Mouse (Mus musculus) neural tube, embryonic 13.5 days (tissue): ENCODE data around the gene Crebrf. TPM values are rescaled to one million over a fixed set of nuclear protein-coding genes. Genes with fewer than 3 reads are reported as not detected.

ENCODE experiments used
- ATAC-seq: fragments of 200-750 bp; cut with Nextera tagmentation; 2 replicates; pipeline ENCODE4 v1.8.0; 2017; ENCODE audit warnings: low read depth, mild to moderate bottlenecking, moderate TSS enrichment, moderate library complexity
- H3K27ac ChIP-seq: fragments of 300-500 bp; sonication (generic); replicated peaks from 2 replicates; pipeline ENCODE4 v1.5.1; 2015; ENCODE audit warnings: moderate library complexity, mild to moderate bottlenecking, inconsistent platforms
- H3K27me3 ChIP-seq: fragments of 300-500 bp; sonication (generic); 2 replicates; pipeline ENCODE4 v1.6.1; 2015; ENCODE audit warnings: mild to moderate bottlenecking, inconsistent platforms
- H3K36me3 ChIP-seq: fragments of 300-500 bp; sonication (generic); 2 replicates; pipeline ENCODE4 v1.6.1; 2015; ENCODE audit warnings: mild to moderate bottlenecking, inconsistent platforms
- H3K4me1 ChIP-seq: fragments of 300-500 bp; sonication (generic); replicated peaks from 2 replicates; pipeline ENCODE4 v1.6.1; 2015; ENCODE audit warnings: inconsistent platforms
- H3K4me2 ChIP-seq: fragments of 300-500 bp; sonication (generic); 2 replicates; pipeline ENCODE4 v1.6.1; 2015; ENCODE audit warnings: inconsistent platforms, mild to moderate bottlenecking, moderate library complexity
- H3K4me3 ChIP-seq: fragments of 300-500 bp; sonication (generic); 2 replicates; pipeline ENCODE4 v1.5.1; 2015; ENCODE audit warnings: mild to moderate bottlenecking, inconsistent platforms
- H3K9ac ChIP-seq: fragments of 300-500 bp; sonication (generic); 2 replicates; pipeline ENCODE4 v1.6.1; 2015; ENCODE audit warnings: moderate library complexity, mild to moderate bottlenecking, inconsistent platforms
- H3K9me3 ChIP-seq: fragments of 300-500 bp; sonication (generic); 2 replicates; pipeline ENCODE4 v1.6.1; 2016; ENCODE audit warnings: inconsistent platforms
- WGBS: fragments of 180-500 bp; shearing (Covaris S2); methylation state at CpG from one replicate; pipeline ENCODE4 v1.1.7; 2015; 5-methylcytosine and 5-hydroxymethylcytosine counted together
- polyA plus RNA-seq: library from polyadenylated mRNA; unstranded; fragments of >200 nt; fragmentation: Nextera tagmentation; extraction: Ambion mirVana; gene quantifications from 2 replicates; pipeline ENCODE4 v1.2.1, GENCODE M21; 2015

Crebrf gene
- polyA plus RNA-seq, 1 experiment from 2014 or later, result 9.9 TPM

DNA sequence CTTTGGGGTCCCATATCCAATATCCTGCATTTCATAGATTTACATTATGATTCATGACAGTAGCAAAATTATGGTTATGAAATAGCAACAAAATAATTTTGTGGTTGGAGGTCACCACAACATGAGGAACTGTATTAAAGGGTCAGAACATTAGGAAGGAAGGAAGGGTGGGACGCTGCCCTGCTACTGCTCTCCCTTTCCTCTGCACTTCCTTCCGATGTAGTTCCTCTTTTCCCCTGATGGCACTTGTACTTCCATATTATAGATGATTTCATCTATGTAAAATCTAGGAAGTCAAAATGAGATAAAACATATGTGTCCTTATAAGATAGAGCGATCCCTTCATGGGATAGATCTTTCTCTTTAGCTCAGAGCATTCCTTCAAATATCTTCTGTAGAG, 34.5 kb downstream of the Crebrf start:
- Histone ChIP-seq H3K9ac (no peak overlapping the region), H3K4me1 (no peaks in the 10 kb centered on the region), H3K36me3 (no peaks in the 10 kb centered on the region; the same call in 1 of the 2 replicates), H3K9me3 (no peaks in the 10 kb centered on the region), H3K27me3 (no peaks in the 10 kb centered on the region), H3K4me3 (no peak overlapping the region), H3K27ac (no peak overlapping the region), H3K4me2 (no peak overlapping the region)
- no peak for ATAC-seq
- 85% methylated on average over 3 of the region's 3 CpGs for WGBS

- 75% methylated on average over 1 of the region's 1 CpGs for WGBS
- no peaks in the 10 kb centered on the region; the same call in 1 of the 2 replicates for H3K36me3 ChIP-seq
- H3K9ac ChIP-seq, result no peak overlapping the region
- no peaks in the 10 kb centered on the region for H3K9me3 ChIP-seq
- no peaks in the 10 kb centered on the region for H3K27me3 ChIP-seq
- no peaks in the 10 kb centered on the region for H3K4me1 ChIP-seq
- no peak overlapping the region for H3K27ac ChIP-seq
- H3K4me3 ChIP-seq, result no peak overlapping the region
- H3K4me2 ChIP-seq, result no peak overlapping the region
- no peak for ATAC-seq
Measured at GRCm38 (mm10) chr17:26752297-26752696, 36.8 kb downstream of the Crebrf start.

DNA sequence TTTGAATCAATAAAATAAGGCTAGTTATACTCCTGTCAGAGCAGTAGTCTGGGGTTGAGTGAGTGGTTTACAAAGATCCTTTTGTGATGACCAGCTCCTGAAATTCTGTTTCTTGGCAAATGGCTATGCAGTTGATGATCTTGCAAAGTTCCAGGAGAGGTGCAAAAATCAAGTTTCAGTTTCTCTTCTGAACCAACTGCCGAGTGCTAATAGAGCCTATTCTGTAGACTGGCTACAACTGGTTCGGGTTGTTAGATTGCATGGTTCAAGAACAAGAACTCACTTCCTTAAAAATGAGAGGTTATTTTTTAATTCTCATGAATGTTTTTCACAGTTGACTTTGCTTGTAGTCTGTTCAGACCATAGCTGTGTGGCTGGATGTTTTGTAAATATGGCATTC, 38.0 kb downstream of the Crebrf start:
- WGBS, result 86% methylated on average over 2 of the region's 2 CpGs

GRCm38 (mm10) chr17:26767100-26767753, 51.8 kb downstream of the Crebrf start:
- Histone ChIP-seq H3K36me3 (peaks cover 37% of the 10 kb centered on the region), H3K4me1 (no peaks in the 10 kb centered on the region), H3K4me2 (no peak overlapping the region), H3K27me3 (no peaks in the 10 kb centered on the region), H3K27ac (no peak overlapping the region), H3K9me3 (no peaks in the 10 kb centered on the region), H3K9ac (no peak overlapping the region), H3K4me3 (no peak overlapping the region)
- 89% methylated on average over 5 of the region's 5 CpGs for WGBS
- ATAC-seq, result no peak

More for the DNA sequence above, 38.0 kb downstream of the Crebrf start:
- H3K9ac ChIP-seq, result no peak overlapping the region
- no peak overlapping the region for H3K4me2 ChIP-seq
- peaks cover 9% of the 10 kb centered on the region for H3K36me3 ChIP-seq
- ATAC-seq, result no peak
- H3K27ac ChIP-seq, result no peak overlapping the region
- no peaks in the 10 kb centered on the region for H3K9me3 ChIP-seq
- H3K4me3 ChIP-seq, result no peak overlapping the region
- H3K27me3 ChIP-seq, result no peaks in the 10 kb centered on the region
- H3K4me1 ChIP-seq, result no peaks in the 10 kb centered on the region

- H3K27ac ChIP-seq, result no peak overlapping the region
- no peaks in the 10 kb centered on the region for H3K9me3 ChIP-seq
- no peak overlapping the region for H3K9ac ChIP-seq
- H3K4me2 ChIP-seq, result no peak overlapping the region
- H3K36me3 ChIP-seq, result peaks cover 33% of the 10 kb centered on the region
- H3K27me3 ChIP-seq, result no peaks in the 10 kb centered on the region
- no peak overlapping the region for H3K4me3 ChIP-seq
- no peaks in the 10 kb centered on the region for H3K4me1 ChIP-seq
- WGBS, result 66% methylated on average over 2 of the region's 2 CpGs
- no peak for ATAC-seq
Measured at GRCm38 (mm10) chr17:26767754-26768124, 52.3 kb downstream of the Crebrf start.

DNA sequence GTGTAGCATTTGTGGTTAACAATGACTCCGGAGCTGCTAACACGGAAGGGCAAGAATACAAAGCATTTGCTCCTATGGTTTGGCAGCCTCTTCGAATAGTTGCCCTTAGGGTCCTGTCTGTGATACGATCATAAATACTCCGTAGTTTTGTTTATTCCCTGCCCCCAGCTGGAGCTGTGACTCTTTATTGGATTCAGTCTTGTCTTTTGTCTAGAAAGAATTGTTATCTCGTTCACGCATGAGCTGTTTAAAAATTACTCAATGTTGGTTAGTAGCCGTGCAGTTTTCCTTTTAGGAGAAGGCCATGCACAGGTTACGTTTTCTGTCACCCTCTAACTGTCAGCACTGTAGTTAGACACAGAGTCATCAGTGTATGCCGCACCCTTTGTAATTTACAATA, 60.8 kb downstream of the Crebrf start:
- peak; percentile 25; the same call in 1 of the 2 replicates for ATAC-seq
- no peak overlapping the region for H3K4me3 ChIP-seq
- H3K36me3 ChIP-seq, result peaks cover 17% of the 10 kb centered on the region; the same call in 1 of the 2 replicates
- H3K27me3 ChIP-seq, result no peaks in the 10 kb centered on the region
- peak overlapping the region; percentile 9 for H3K4me2 ChIP-seq
- 21% methylated on average over 10 of the region's 10 CpGs for WGBS
- 0 out of 2 replicates have a peak overlapping the region, but pooled peaks have one; percentile 39 for H3K9ac ChIP-seq
- peak overlapping the region; percentile 74 for H3K27ac ChIP-seq
- H3K4me1 ChIP-seq, result peaks cover 20% of the 10 kb centered on the region
- no peaks in the 10 kb centered on the region for H3K9me3 ChIP-seq

DNA sequence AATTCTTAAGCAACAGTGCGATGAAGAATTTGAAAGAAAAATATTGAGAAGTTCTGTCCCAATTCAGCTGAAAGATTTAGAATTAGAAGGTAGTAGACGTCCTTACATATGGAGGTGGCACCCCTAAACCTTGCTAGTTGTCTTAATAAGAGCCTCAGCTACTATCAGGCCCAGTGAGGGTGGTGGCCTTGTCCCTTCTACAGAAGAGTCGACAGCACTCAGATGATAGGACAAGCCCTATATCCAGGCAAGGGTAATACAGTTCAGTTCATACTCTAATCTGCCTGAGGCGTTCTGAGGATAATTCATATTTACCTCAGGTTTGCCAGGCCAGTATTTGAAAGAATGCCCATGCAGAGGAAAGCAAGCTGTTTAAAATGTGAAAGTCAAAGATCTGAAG, 62.6 kb downstream of the Crebrf start:
- Histone ChIP-seq H3K4me3 (no peak overlapping the region), H3K4me2 (no peak overlapping the region), H3K9me3 (no peaks in the 10 kb centered on the region), H3K4me1 (peaks cover 30% of the 10 kb centered on the region), H3K27me3 (no peaks in the 10 kb centered on the region), H3K36me3 (0 out of 2 replicates have a peak, but pooled peaks cover 11% of the 10 kb centered on the region), H3K27ac (no peak overlapping the region), H3K9ac (no peak overlapping the region)
- 93% methylated on average over 4 of the region's 4 CpGs for WGBS
- ATAC-seq, result no peak

GRCm38 (mm10) chr17:26778430-26779100, 63.1 kb downstream of the Crebrf start:
- H3K9me3 ChIP-seq, result no peaks in the 10 kb centered on the region
- H3K9ac ChIP-seq, result no peak overlapping the region
- peaks cover 30% of the 10 kb centered on the region for H3K4me1 ChIP-seq
- 93% methylated on average over 3 of the region's 3 CpGs for WGBS
- H3K4me2 ChIP-seq, result no peak overlapping the region
- H3K4me3 ChIP-seq, result no peak overlapping the region
- ATAC-seq, result no peak
- no peak overlapping the region for H3K27ac ChIP-seq
- no peaks in the 10 kb centered on the region for H3K27me3 ChIP-seq
- peaks cover 12% of the 10 kb centered on the region for H3K36me3 ChIP-seq

DNA sequence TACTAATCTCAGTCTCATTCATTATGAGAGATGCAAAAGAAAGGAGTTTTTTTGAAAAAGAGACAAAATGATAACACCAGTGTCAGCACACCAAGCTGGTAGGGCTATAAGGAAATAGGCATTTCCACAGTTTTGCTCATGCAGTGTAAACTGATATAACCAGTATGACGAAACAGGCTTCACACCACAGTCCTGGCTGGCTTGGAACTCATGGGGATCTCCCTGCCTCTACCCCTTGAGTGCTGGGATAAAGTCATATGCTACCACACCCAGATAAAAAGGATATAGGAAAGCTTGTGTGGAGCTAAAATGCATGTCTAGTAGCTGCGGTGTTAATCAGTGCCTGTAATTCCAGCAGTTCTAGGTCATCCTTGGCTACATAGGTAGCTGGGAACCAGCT, 64.0 kb downstream of the Crebrf start:
- no peak for ATAC-seq
- Histone ChIP-seq H3K4me2 (no peak overlapping the region), H3K27me3 (no peaks in the 10 kb centered on the region), H3K4me1 (peaks cover 30% of the 10 kb centered on the region), H3K36me3 (peaks cover 17% of the 10 kb centered on the region), H3K9me3 (no peaks in the 10 kb centered on the region), H3K9ac (no peak overlapping the region), H3K27ac (no peak overlapping the region), H3K4me3 (no peak overlapping the region)
- WGBS, result 90% methylated on average over 2 of the region's 2 CpGs

DNA sequence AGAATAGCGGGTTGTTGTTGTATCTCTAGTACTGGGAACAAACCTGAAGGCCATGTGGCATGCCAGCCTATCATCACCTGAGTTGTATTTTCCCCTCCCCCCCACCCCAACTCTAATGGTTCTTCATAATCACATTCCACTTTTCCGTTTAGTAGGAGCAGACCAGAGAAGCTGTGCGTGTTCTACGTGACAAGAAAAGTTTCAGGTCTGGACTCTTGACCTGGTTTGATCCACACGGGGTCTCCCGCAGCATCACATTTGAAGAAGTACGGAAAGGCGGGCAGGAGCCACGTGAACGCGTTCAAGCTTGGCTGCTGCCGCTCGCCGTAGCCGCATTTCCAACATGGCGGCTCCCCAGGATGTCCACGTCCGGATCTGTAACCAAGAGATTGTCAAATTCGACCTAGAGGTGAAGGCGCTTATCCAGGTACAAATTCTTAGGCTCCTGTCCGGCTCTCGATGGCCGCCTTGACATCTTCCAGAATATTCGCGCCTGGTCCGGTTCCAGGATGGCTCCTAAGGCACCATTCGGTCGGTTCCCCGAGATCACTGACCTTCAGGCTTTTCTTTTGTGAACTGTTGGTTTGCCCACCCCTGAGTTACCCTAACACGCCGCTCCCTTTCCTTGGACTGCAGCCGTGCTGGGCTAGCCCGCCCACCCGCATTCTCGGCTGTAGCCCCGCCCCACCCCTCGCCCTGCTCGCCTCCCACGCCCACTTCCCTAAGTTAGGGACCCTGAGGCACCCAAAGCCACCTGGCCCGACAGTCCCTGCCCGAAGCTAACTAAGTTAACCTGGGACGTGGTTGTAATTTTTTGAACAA, 65.5 kb downstream of the Crebrf start, which contains the start of gene Bnip1:
Gene Bnip1, plus strand, starts transcription at position 317 of the 822 bp plus-strand sequence.
- Histone ChIP-seq H3K9ac (peak within 1 kb of the TSS; percentile 88), H3K9me3 (no peaks in the 10 kb centered on the region), H3K4me3 (peak within 1 kb of the TSS; percentile 78), H3K4me1 (peaks cover 23% of the 10 kb centered on the region), H3K27ac (peak within 1 kb of the TSS; percentile 63), H3K36me3 (peaks cover 26% of the 10 kb centered on the region), H3K27me3 (no peaks in the 10 kb centered on the region), H3K4me2 (peak within 1 kb of the TSS; percentile 86)
- ATAC-seq, result peak; percentile 82
- WGBS, result under 1% methylated on average over 42 of the region's 42 CpGs

DNA sequence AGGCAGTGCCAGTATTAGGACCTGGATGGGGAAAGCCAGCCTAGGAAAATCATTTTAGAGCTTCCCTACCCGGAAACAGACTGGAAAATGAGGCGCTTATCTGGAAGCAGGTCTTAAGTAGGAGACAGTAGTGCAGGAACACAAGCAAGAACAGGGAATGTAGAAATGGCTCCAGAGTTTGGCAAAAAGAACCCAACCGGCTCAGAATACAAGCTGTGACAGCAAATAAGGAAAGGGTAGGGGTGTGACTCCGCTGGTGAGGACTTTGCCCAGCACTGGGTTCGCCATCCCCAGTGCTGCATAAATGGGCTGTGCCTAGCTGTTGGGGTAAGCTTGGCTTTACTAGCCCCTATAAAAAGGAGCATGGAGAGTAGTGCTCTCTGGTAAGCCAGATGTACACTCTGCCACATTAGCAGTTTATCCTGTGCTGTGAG, 66.2 kb downstream of the Crebrf start:
- no peaks in the 10 kb centered on the region for H3K27me3 ChIP-seq
- WGBS, result 30% methylated on average over 5 of the region's 5 CpGs
- peaks cover 16% of the 10 kb centered on the region for H3K4me1 ChIP-seq
- peak overlapping the region; percentile 86 for H3K4me2 ChIP-seq
- no peak for ATAC-seq
- H3K9me3 ChIP-seq, result no peaks in the 10 kb centered on the region
- H3K9ac ChIP-seq, result peak overlapping the region; percentile 88
- peaks cover 32% of the 10 kb centered on the region for H3K36me3 ChIP-seq
- peak overlapping the region; percentile 63 for H3K27ac ChIP-seq
- H3K4me3 ChIP-seq, result peak overlapping the region; percentile 78

GRCm38 (mm10) chr17:26784525-26784924, 69.1 kb downstream of the Crebrf start:
- 95% methylated on average over 8 of the region's 8 CpGs for whole genome bisulfite sequencing
- ATAC-seq, result no peak
- Histone ChIP-seq H3K4me3 (no peak overlapping the region), H3K9me3 (no peaks in the 10 kb centered on the region), H3K27me3 (no peaks in the 10 kb centered on the region), H3K4me1 (peaks cover 15% of the 10 kb centered on the region), H3K27ac (no peak overlapping the region), H3K9ac (no peak overlapping the region), H3K4me2 (no peak overlapping the region), H3K36me3 (peaks cover 56% of the 10 kb centered on the region)
